Mouse (Mus musculus) E14TG2a.4 (cell line): ENCODE measurements around the gene Sipa1l1.

Source experiments
- H3K27me3 ChIP-seq: 2 replicates; pipeline ENCODE4 v1.6.1; 2014; ENCODE audit warnings: low read length, control low read depth; ENCODE audit not compliant: insufficient read depth
- H3K36me3 ChIP-seq: 2 replicates; pipeline ENCODE4 v1.6.1; 2014; ENCODE audit warnings: low read length, control low read depth; ENCODE audit not compliant: insufficient read depth
- H3K4me1 ChIP-seq: replicated peaks from 2 replicates; pipeline ENCODE4 v1.6.1; 2014; ENCODE audit warnings: low read depth, low read length, control low read depth
- H3K4me3 ChIP-seq: replicated peaks from 2 replicates; pipeline ENCODE4 v1.5.1; 2014; ENCODE audit warnings: mild to moderate bottlenecking, low read length
- H3K9me3 ChIP-seq: 2 replicates; pipeline ENCODE4 v1.6.1; 2014; ENCODE audit warnings: low read length, control low read depth
- CTCF ChIP-seq: conservative IDR thresholded peaks from 2 replicates; pipeline ENCODE4 v1.5.1; 2014; ENCODE audit warnings: low read length
- NANOG ChIP-seq: IDR thresholded peaks from 2 replicates; pipeline ENCODE4 v1.6.1; 2014; ENCODE audit warnings: borderline replicate concordance, low read length, mixed read lengths
- POU5F1 ChIP-seq: IDR thresholded peaks from 2 replicates; pipeline ENCODE4 v1.6.1; 2014; ENCODE audit warnings: low read length, borderline replicate concordance

Gene Sipa1l1

GRCm38 (mm10) chr12:82312091-82312820, 143.1 kb downstream of the Sipa1l1 start:
- Histone ChIP-seq H3K9me3 (no peaks in the 10 kb centered on the region), H3K4me1 (peaks cover 2% of the 10 kb centered on the region; the same call in 1 of the 2 replicates), H3K27me3 (no peaks in the 10 kb centered on the region), H3K36me3 (peaks cover 9% of the 10 kb centered on the region), H3K4me3 (no peak overlapping the region)
- no peak for TF ChIP-seq POU5F1
- no peak for TF ChIP-seq CTCF
- no peak for TF ChIP-seq NANOG

- Histone ChIP-seq H3K4me3 (no peak overlapping the region), H3K4me1 (peaks cover 2% of the 10 kb centered on the region; the same call in 1 of the 2 replicates), H3K27me3 (no peaks in the 10 kb centered on the region), H3K36me3 (peaks cover 9% of the 10 kb centered on the region), H3K9me3 (no peaks in the 10 kb centered on the region)
- no peak for TF ChIP-seq POU5F1
- no peak for TF ChIP-seq CTCF
- no peak for TF ChIP-seq NANOG
Observed at GRCm38 (mm10) chr12:82313091-82313490, 144.0 kb downstream of the Sipa1l1 start.

DNA sequence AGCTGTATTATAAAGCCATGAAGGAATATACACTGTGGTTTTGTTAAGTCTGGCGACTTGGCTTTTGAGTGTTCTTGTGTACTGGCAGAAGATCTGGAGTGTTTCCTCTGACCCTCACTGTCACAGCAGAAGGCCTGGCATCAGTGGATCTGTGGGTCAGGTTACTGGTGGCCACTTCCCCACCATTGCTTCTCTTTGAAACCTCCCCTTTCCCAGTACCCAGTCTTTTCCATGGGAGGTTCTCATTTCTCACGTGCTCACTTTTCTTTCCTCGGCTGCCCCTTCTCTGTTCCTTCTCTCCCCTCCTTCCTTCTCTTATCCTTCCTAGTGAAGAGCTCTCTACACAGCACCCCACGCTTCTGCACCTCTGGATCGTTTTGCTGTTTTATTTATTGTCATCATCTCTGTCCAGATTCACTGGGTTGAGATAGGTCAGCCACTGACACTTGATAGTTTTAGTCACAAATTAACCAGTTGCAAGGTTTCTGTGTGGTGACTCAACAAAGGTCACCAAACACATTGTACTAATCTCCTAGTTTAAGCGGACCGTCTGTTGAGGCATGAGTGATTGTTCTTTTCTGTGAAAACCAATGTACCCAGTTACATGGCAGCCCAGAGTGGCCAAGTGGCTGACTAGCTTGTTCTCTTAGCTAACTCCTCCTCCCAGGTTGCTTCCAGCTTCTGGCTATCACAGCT, 150.5 kb downstream of the Sipa1l1 start:
- Histone ChIP-seq H3K9me3 (no peaks in the 10 kb centered on the region), H3K4me1 (peaks cover 22% of the 10 kb centered on the region), H3K27me3 (no peaks in the 10 kb centered on the region), H3K36me3 (no peaks in the 10 kb centered on the region), H3K4me3 (no peak overlapping the region)
- TF ChIP-seq CTCF (no peak), NANOG (no peak), POU5F1 (no peak)

DNA sequence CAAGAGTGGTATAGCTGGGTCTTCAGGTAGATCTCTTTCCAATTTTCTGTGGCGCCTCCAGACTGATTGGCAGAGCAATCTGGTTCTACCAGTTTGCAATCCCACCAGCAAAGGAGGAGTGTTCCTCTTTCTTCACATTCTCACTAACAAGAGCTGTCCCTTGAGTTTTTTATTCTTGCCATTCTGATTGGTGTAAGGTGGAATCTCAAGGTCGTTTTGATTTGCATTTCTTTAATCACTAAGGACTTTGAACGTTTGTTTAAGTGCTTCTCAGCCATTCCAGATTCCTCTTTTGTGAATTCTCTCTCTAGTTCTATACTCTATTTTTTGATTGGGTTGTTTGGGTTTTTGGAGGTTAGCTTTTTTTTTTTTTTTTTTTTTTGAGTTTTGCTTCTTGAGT, 151.1 kb downstream of the Sipa1l1 start:
- H3K4me3 ChIP-seq, result no peak overlapping the region
- peaks cover 27% of the 10 kb centered on the region for H3K4me1 ChIP-seq
- no peaks in the 10 kb centered on the region for H3K27me3 ChIP-seq
- no peaks in the 10 kb centered on the region for H3K36me3 ChIP-seq
- TF ChIP-seq CTCF (no peak), NANOG (peak; percentile 77; the same call in 1 of the 2 replicates)
- no peaks in the 10 kb centered on the region for H3K9me3 ChIP-seq

- no peaks in the 10 kb centered on the region for H3K9me3 ChIP-seq
- H3K4me1 ChIP-seq, result peaks cover 36% of the 10 kb centered on the region
- TF ChIP-seq NANOG (no peak), CTCF (no peak), POU5F1 (no peak)
- no peaks in the 10 kb centered on the region for H3K27me3 ChIP-seq
- no peak overlapping the region for H3K4me3 ChIP-seq
- no peaks in the 10 kb centered on the region for H3K36me3 ChIP-seq
Observed at GRCm38 (mm10) chr12:82321397-82321796, 152.3 kb downstream of the Sipa1l1 start.

DNA sequence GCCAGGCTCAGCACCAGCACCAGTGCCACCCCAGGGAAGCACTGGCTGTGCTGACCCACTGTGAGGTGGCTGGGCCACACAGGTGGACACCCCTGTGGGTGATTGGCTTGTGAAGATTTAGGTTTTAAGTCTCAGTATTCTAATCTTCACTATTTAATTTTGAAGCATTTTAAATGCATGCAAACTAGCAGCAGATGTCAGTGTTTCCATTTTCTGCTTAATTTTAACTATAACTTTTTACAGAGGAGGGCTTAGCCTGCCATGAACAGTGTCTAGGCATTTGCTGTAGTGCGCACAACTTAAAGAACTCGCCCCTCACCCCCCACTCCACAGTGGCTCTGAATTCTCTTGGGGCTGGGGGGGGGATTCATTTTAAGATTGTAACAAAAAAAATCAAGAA, 152.7 kb downstream of the Sipa1l1 start:
- H3K9me3 ChIP-seq, result no peaks in the 10 kb centered on the region
- H3K4me3 ChIP-seq, result no peak overlapping the region
- TF ChIP-seq NANOG (no peak), CTCF (no peak), POU5F1 (no peak)
- no peaks in the 10 kb centered on the region for H3K27me3 ChIP-seq
- H3K4me1 ChIP-seq, result peaks cover 38% of the 10 kb centered on the region
- H3K36me3 ChIP-seq, result no peaks in the 10 kb centered on the region

DNA sequence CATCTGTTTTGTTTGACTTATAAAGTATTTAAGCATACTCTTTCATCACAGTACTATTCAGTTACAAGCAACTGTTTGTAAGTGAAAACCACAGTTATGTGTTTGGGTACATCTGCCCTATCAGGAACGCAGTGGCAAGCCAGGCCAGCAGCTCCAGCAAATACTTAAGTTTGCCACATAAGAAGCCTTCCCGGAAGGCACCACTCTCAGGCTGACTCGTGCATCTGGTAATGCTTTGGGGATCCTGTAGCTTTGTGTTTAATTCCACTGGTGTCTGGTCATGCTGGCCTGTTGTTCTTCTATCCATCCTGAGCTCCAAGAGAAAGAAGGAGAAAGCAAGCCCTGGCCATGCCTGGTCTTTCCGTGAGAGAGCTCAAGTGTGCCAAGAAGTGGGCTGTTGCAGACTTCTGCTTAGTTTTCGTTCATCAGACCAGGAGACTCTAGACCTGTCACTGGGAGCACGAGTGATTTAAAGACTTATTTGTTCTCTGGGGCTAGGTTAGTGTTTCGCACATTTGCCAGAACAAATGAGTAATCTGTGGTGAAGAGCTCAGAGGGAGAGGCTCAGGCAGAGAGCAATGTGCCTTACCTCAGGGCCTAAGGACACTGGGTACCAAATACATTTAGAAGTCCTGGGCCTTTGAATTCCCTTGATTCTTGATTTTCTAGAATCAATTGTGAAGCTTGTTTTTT, 153.8 kb downstream of the Sipa1l1 start:
- Histone ChIP-seq H3K4me1 (peaks cover 38% of the 10 kb centered on the region), H3K27me3 (no peaks in the 10 kb centered on the region), H3K4me3 (no peak overlapping the region), H3K9me3 (no peaks in the 10 kb centered on the region), H3K36me3 (no peaks in the 10 kb centered on the region)
- TF ChIP-seq CTCF, result no peak
- TF ChIP-seq POU5F1, result no peak
- TF ChIP-seq NANOG, result no peak

DNA sequence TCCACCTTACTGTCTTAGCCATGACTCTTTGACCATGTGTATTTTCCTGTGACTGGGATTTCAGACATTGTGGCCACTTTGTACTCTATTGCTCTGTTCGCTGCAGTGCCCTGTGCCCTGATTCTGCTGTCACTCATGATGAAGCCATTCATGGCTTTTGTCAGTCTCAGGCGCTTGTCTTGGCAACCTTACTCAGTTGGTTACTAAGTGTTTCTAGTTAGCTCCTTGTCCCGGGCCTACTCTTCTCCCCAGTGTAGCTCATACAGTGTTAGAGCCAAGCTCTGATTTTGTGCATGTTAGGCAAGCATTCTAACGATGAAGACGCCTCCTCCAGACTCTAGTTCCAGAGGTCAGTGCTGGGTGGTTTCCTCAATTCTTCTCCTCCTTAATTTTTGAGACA, 155.5 kb downstream of the Sipa1l1 start:
- no peak overlapping the region for H3K4me3 ChIP-seq
- H3K27me3 ChIP-seq, result no peaks in the 10 kb centered on the region
- peaks cover 35% of the 10 kb centered on the region for H3K4me1 ChIP-seq
- H3K9me3 ChIP-seq, result no peaks in the 10 kb centered on the region
- no peak for TF ChIP-seq CTCF
- TF ChIP-seq NANOG, result no peak
- TF ChIP-seq POU5F1, result no peak
- H3K36me3 ChIP-seq, result no peaks in the 10 kb centered on the region
